Mouse (Mus musculus) sigmoid colon, adult 10 weeks (tissue): ENCODE results near the gene Net1. TPM values are rescaled to one million over a fixed set of nuclear protein-coding genes. Genes with fewer than 3 reads are reported as not detected.

ENCODE experiments used
- polyA plus RNA-seq: library from polyadenylated mRNA; stranded (reverse); fragments of 350-450 nt; fragmentation: Illumina TruSeq; extraction: RNeasy Lipid Tissue Mini Kit (QIAGEN cat#74804); gene quantifications from one replicate; pipeline ENCODE4 v1.2.3, GENCODE M21; 2014; ENCODE audit warnings: low read depth, low replicate concordance

Gene Net1
- 653 TPM for polyA plus RNA-seq

GRCm38 (mm10) chr13:3917571-3918311 is at the start of gene Net1, which contains the start of gene Tubal3:
Gene Net1, minus strand, starts transcription at chr13:3918220.
Gene Tubal3, plus strand, starts transcription at chr13:3918274.

GRCm38 (mm10) chr13:3945249-3945648 is 27.2 kb upstream of the Net1 start, which contains the start of gene Ucn3:
Gene Ucn3, minus strand, starts transcription at chr13:3945349.

GRCm38 (mm10) chr13:3853648-3854333 is 64.2 kb downstream of the Net1 start, which contains the start of gene Calm5:
Gene Calm5, plus strand, starts transcription at chr13:3854173.

GRCm38 (mm10) chr13:3837312-3837807 is 80.7 kb downstream of the Net1 start, which contains the start of gene Calm4:
Gene Calm4, plus strand, starts transcription at chr13:3837757.

Other genes with a start within 250 kb of the Net1 start
- not detected for gene Calml3, start 113.9 kb downstream of the Net1 start, polyA plus RNA-seq
- gene Calm4, start 80.5 kb downstream of the Net1 start, polyA plus RNA-seq: not detected
- gene Calm5, start 64.0 kb downstream of the Net1 start, polyA plus RNA-seq: not detected
- 17.8 TPM for gene Tubal3, start 54 bp upstream of the Net1 start, polyA plus RNA-seq
- gene Ucn3, start 27.1 kb upstream of the Net1 start, polyA plus RNA-seq: not detected
- 513 TPM for gene Akr1c14, start 130.8 kb upstream of the Net1 start, polyA plus RNA-seq
- 2.6 TPM for gene Akr1c18, start 232.4 kb upstream of the Net1 start, polyA plus RNA-seq